In genomic region chr1:12577027-12577703, GRCm38 (mm10) we compare ENCODE assay signal across 10 mouse cellular contexts.
DNase-seq lines count a peak whose midpoint lies in the region; ATAC-seq and TF ChIP-seq lines count a peak whose summit lies in the region.
"Had no signal": no experiment of that assay in that cellular context is flagged by ENCODE, and none has a peak within 500 bp of the region (broad histone marks: within the 10 kb centered on the region; RNA-seq: fewer than 3 reads in every experiment).

No protein-coding gene starts in this region.

- H3K36me3 ChIP-seq in testis, adult 2 months (ENCODE audit: control insufficient read depth, insufficient read depth, low read length) = no peaks in the 10 kb centered on the region
- no peaks in the 10 kb centered on the region for H3K36me3 ChIP-seq in forebrain, embryonic 14.5 days (ENCODE audit: control insufficient read depth, insufficient read depth, low read length)
- no peaks in the 10 kb centered on the region for H3K36me3 ChIP-seq in limb, embryonic 13.5 days
- H3K36me3 ChIP-seq in stomach, embryonic 16.5 days (ENCODE audit: control insufficient read depth, insufficient read depth, low read length) = no peaks in the 10 kb centered on the region
- H3K36me3 ChIP-seq: liver, embryonic 12.5 days had no signal

- no peaks in the 10 kb centered on the region for H3K9me3 ChIP-seq in forebrain, embryonic 14.5 days (replicated peaks; ENCODE audit: control insufficient read depth, low read length)
- peaks cover 4% of the 10 kb centered on the region; the same call in 1 of the 2 replicates for H3K9me3 ChIP-seq in limb, embryonic 13.5 days
- H3K9me3 ChIP-seq in stomach, embryonic 16.5 days (replicated peaks; ENCODE audit: control insufficient read depth, low read length) = no peaks in the 10 kb centered on the region
- H3K9me3 ChIP-seq: liver, embryonic 12.5 days had no signal

- TF ChIP-seq POLR2A in testis, adult 2 months (IDR thresholded peaks at IDR 0.05; ENCODE audit: control insufficient read depth, low read depth, low read length) = no peak

- peak; percentile 77 for ATAC-seq in forebrain, embryonic 14.5 days
- no peak for ATAC-seq in limb, embryonic 13.5 days (ENCODE audit: low FRiP score, low read depth)
- no peak for ATAC-seq in stomach, embryonic 16.5 days (ENCODE audit: insufficient read depth, low FRiP score)
- ATAC-seq in erythroblast, adult 5-6 weeks (replicated peaks; ENCODE audit: low FRiP score, poor library complexity, severe bottlenecking) = no peak
- ATAC-seq: liver, embryonic 12.5 days had no signal

- peak overlapping the region; percentile 40; the same call in 1 of the 2 replicates for H3K9ac ChIP-seq in forebrain, embryonic 14.5 days (ENCODE audit: low read length)
- no peak overlapping the region for H3K9ac ChIP-seq in limb, embryonic 13.5 days
- H3K9ac ChIP-seq in stomach, embryonic 16.5 days (ENCODE audit: low read length) = no peak overlapping the region
- H3K9ac ChIP-seq: liver, embryonic 12.5 days had no signal

- peak overlapping the region; percentile 40 for H3K4me3 ChIP-seq in testis, adult 2 months (ENCODE audit: control insufficient read depth, low read depth, low read length)
- no peak overlapping the region for H3K4me3 ChIP-seq in forebrain, embryonic 14.5 days (ENCODE audit: low read depth, low read length)
- no peak overlapping the region for H3K4me3 ChIP-seq in limb, embryonic 13.5 days
- H3K4me3 ChIP-seq in stomach, embryonic 16.5 days (replicated peaks; ENCODE audit: low read length) = no peak overlapping the region
- H3K4me3 ChIP-seq: liver, embryonic 12.5 days had no signal

- H3K4me1 ChIP-seq in testis, adult 2 months (ENCODE audit: control insufficient read depth, insufficient read depth, low read length) = 0 out of 2 replicates have a peak, but pooled peaks cover 2% of the 10 kb centered on the region
- H3K4me1 ChIP-seq in forebrain, embryonic 14.5 days (ENCODE audit: control insufficient read depth, insufficient read depth, low read length) = peaks cover 6% of the 10 kb centered on the region
- peaks cover 11% of the 10 kb centered on the region for H3K4me1 ChIP-seq in limb, embryonic 13.5 days
- no peaks in the 10 kb centered on the region for H3K4me1 ChIP-seq in stomach, embryonic 16.5 days (ENCODE audit: control insufficient read depth, insufficient read depth, low read length)
- H3K4me1 ChIP-seq: liver, embryonic 12.5 days had no signal

- WGBS in forebrain, embryonic 14.5 days = 2% methylated on average over 11 of the region's 13 CpGs
- WGBS in limb, embryonic 13.5 days = 8% methylated on average over 13 of the region's 13 CpGs
- 15% methylated on average over 12 of the region's 13 CpGs for WGBS in stomach, embryonic 16.5 days

- no peaks in the 10 kb centered on the region for H3K27me3 ChIP-seq in testis, adult 2 months (ENCODE audit: control insufficient read depth, insufficient read depth, low read length)
- H3K27me3 ChIP-seq in forebrain, embryonic 14.5 days (replicated peaks; ENCODE audit: control insufficient read depth, insufficient read depth, low read length) = no peaks in the 10 kb centered on the region
- no peaks in the 10 kb centered on the region for H3K27me3 ChIP-seq in limb, embryonic 13.5 days
- no peaks in the 10 kb centered on the region for H3K27me3 ChIP-seq in stomach, embryonic 16.5 days (ENCODE audit: control insufficient read depth, insufficient read depth, low read length)
- H3K27me3 ChIP-seq: liver, embryonic 12.5 days had no signal

- no peak for TF ChIP-seq CTCF in testis, adult 2 months (IDR thresholded peaks at IDR 0.05; ENCODE audit: control insufficient read depth, insufficient read depth, insufficient replicate concordance, low read depth, low read length)

- H3K27ac ChIP-seq in testis, adult 2 months (ENCODE audit: control insufficient read depth, insufficient read depth, low read depth, low read length) = no peak overlapping the region
- H3K27ac ChIP-seq in forebrain, embryonic 14.5 days (ENCODE audit: low read depth, low read length) = peak overlapping the region; percentile 23; the same call in 1 of the 2 replicates
- no peak overlapping the region for H3K27ac ChIP-seq in limb, embryonic 13.5 days
- no peak overlapping the region for H3K27ac ChIP-seq in stomach, embryonic 16.5 days (ENCODE audit: low read length)
- H3K27ac ChIP-seq: liver, embryonic 12.5 days had no signal

- no peak for DNase-seq in testis, postnatal 14 days (ENCODE audit: low spot score)
- DNase-seq in forebrain, embryonic 14.5 days (ENCODE audit: low spot score) = peak; percentile 67
- no peak for DNase-seq in adrenal gland, adult (ENCODE audit: inconsistent age in 2 of 2, low spot score in 1 of 2)
- DNase-seq in left cerebral cortex, adult 9 months (ENCODE audit: low spot score in 2 of 2) = no peak
- DNase-seq: kidney, adult 18-20 months had no signal

- H3K4me2 ChIP-seq in forebrain, embryonic 14.5 days (ENCODE audit: low read length) = peak overlapping the region; percentile 40
- peak overlapping the region; percentile 41 for H3K4me2 ChIP-seq in limb, embryonic 13.5 days (replicated peaks)
- peak overlapping the region; percentile 25; the same call in 1 of the 2 replicates for H3K4me2 ChIP-seq in stomach, embryonic 16.5 days (ENCODE audit: low read depth, low read length)
- H3K4me2 ChIP-seq: liver, embryonic 12.5 days had no signal
